Mouse (Mus musculus) ovary, postnatal 36 days (tissue): ENCODE measurements at regions not wholly inside any gene's neighbourhood (a gene's known extent, or its start where the extent isn't known, plus 50 kb on each side); places are given as distances from the start of the nearest gene placed in this dataset.

Experiments used
- DNase-seq: peaks from one replicate; pipeline ENCODE4 v3.0.0; 2022; ENCODE audit warnings: low spot score, mixed read lengths

DNA sequence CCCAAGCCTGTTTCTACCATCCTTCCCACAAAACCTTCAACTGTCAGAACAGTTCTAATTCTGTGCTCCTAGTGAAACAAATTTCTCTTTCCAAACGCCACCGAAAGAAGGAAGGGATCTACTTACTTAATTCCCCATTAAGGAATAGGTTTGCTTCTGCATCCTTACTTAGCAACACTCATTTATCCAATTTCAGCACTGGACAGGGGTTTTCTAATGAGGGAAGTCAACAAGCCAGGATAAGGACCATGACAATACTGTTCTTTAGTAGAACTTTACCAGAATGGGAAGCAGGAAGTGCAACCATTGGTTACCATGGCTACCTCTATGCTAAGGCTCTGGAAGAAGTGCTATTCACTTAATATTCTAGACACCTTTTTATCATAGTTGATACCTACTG is 68.6 kb upstream of the Id4 start:
- DNase-seq = no peak

DNA sequence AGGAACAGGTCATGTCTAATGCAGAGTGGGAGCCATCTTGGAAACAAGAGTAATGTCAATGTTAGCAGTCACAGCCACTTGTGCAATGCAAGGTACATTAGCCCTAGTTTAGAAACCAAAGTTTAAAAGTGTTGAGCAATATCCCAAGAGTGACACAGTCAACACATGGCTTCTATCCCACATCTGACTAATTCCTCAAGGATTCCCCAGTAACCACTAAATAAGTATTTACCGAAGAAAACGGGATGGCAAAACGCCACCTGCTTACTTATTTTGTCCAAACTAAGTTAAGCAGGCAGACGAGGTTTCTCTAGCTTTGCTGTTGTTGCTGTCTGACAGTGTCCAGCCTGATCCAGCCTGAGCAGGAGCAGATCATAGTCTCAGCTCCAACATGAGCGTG is 67.1 kb upstream of the Id4 start:
- no peak for DNase-seq

DNA sequence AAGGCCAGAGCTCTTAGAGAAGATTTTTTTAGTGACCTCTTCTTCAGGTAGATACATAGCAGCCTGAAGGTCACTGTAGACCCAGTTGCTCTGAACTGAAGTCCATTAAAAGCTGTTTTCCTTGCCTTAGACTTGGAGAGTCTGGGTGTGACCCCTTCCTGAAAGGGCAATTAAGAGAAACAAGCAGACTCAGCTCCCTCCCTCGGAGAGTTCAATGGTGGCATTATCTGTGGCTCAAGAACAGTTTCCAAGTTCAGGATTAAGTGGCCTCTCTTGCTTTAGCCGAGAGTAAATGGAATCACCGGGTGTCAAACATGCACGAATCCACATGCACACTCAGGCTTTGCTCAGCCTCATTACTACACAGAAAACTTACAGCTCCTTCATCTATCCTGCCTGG is 53.2 kb upstream of the Id4 start:
- DNase-seq = no peak
